Mouse (Mus musculus) central nervous system, embryonic 14 days (tissue): Measurements from ENCODE around the gene Top2a. TPM values are rescaled to one million over a fixed set of nuclear protein-coding genes. Genes with fewer than 3 reads are reported as not detected.

ENCODE experiments used
- polyA plus RNA-seq: library from polyadenylated mRNA; depleted of rRNA; stranded (reverse); fragments of >200 nt; gene quantifications from 2 replicates; pipeline ENCODE4 v1.2.3, GENCODE M21; 2012; rRNA removed

Gene Top2a
- 78.7 and 104 TPM in 2 replicates for polyA plus RNA-seq

GRCm38 (mm10) chr11:99023500-99024467, at the start of gene Top2a:
Gene Top2a (minus strand): TSS chr11:99024189.

GRCm38 (mm10) chr11:99041051-99041729, 17.2 kb upstream of the Top2a start, which contains the start of gene Igfbp4:
Gene Igfbp4 (plus strand): TSS chr11:99041244.

GRCm38 (mm10) chr11:98982773-98983133, 41.2 kb downstream of the Top2a start, which contains the start of gene Gjd3:
Gene Gjd3 (minus strand): TSS chr11:98983016.

Other genes with a start within 250 kb of the Top2a start
- gene Nr1d1, start 248.9 kb downstream of the Top2a start, polyA plus RNA-seq = 2.9 and 3.1 TPM in 2 replicates
- 108 and 118 TPM in 2 replicates for gene Msl1, start 228.7 kb downstream of the Top2a start, polyA plus RNA-seq
- gene Casc3, start 219.3 kb downstream of the Top2a start, polyA plus RNA-seq = 74.2 and 75.0 TPM in 2 replicates
- 19.3 and 26.6 TPM in 2 replicates for gene Rapgefl1, start 187.4 kb downstream of the Top2a start, polyA plus RNA-seq
- 11.4 and 11.6 TPM in 2 replicates for gene Wipf2, start 160.6 kb downstream of the Top2a start, polyA plus RNA-seq
- 7.7 and 8.2 TPM in 2 replicates for gene Cdc6, start 116.4 kb downstream of the Top2a start, polyA plus RNA-seq
- 10.6 and 16.7 TPM in 2 replicates for gene Rara, start 96.4 kb downstream of the Top2a start, polyA plus RNA-seq
- 1.5 and 2.3 TPM in 2 replicates for gene Gjd3, start 41.2 kb downstream of the Top2a start, polyA plus RNA-seq
- gene Igfbp4, start 17.1 kb upstream of the Top2a start, polyA plus RNA-seq = 178 and 324 TPM in 2 replicates
- gene Tns4, start 65.1 kb upstream of the Top2a start, polyA plus RNA-seq = 0.14 and 0.23 TPM in 2 replicates
- 0.22 and 0.45 TPM in 2 replicates for gene Ccr7, start 130.9 kb upstream of the Top2a start, polyA plus RNA-seq
- gene Smarce1, start 206.8 kb upstream of the Top2a start, polyA plus RNA-seq = 293 and 337 TPM in 2 replicates
- gene Krt222, start 219.9 kb upstream of the Top2a start, polyA plus RNA-seq = 1.5 and 1.6 TPM in 2 replicates